Mouse (Mus musculus): ENCODE measurements around the gene Chd8.

GRCm38 (mm10) chr14:52152613-52153012 lies 105.0 kb downstream of the Chd8 start:
- TF ChIP-seq CTCF (IDR thresholded peaks at IDR 0.05; ENCODE audit: insufficient read depth, low read depth, low read length) (no peak), POLR2A (IDR thresholded peaks at IDR 0.05; ENCODE audit: insufficient read depth, low read depth, low read length) (no peak)

All from olfactory bulb, adult 2 months (tissue).